Mouse (Mus musculus) cerebellum, adult 2 months (tissue): ENCODE results near the gene Hist1h4h.

ENCODE experiments used
- CTCF ChIP-seq: fragments of 200-500 bp; IDR thresholded peaks from 2 replicates; pipeline ENCODE4 v1.5.1; 2011; ENCODE audit warnings: low read depth, mild to moderate bottlenecking, control low read depth, low read length, moderate library complexity, borderline replicate concordance; ENCODE audit not compliant: insufficient read depth
- POLR2A ChIP-seq: fragments of 200-500 bp; IDR thresholded peaks from 2 replicates; pipeline ENCODE4 v1.6.1; 2011; ENCODE audit warnings: low read length, control low read depth, borderline replicate concordance; ENCODE audit not compliant: insufficient read depth

DNA sequence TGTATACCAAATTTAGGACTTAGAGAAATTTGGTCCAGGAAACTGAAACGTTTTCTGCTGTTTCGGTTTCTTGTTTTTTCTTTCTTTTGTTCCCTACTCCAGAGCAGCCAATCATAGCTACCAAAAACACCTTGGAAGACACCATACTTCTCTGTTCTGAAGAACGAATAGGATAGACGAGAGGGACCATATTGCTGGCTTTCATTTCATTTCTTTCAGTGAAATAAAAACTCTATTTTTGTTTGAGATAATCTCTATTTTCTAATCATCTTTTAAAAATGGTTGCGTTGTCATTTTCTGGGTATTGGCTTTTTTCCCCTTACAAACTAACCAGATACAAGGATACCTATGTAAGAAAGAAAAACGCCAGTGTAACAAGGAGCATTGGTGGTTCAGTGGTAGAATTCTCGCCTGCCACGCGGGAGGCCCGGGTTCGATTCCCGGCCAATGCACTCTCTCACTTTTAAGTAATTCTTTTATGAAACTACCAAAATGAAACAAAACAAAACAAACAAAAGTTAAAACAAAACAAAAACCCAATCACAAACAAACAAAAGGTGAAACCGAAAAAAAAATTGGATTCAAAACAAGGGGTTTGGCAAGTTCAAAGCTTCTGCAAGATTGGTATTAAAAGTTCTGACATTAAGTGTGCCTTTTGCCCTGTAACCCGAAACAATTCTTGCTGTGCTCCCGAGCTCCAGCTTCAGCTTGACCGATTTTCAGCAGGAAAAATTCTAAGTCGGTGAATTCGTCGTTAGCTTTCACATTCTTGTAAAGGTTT, 13.8 kb upstream of the Hist1h4h start:
- TF ChIP-seq POLR2A (no peak), CTCF (no peak)
